Mouse (Mus musculus) forebrain, embryonic 14.5 days (tissue): Measurements from ENCODE around the gene Sec16b. TPM values are rescaled to one million over a fixed set of nuclear protein-coding genes. Genes with fewer than 3 reads are reported as not detected.

Experiments used
- ATAC-seq: fragments of 200-750 bp; cut with Nextera tagmentation; 2 replicates; pipeline ENCODE4 v1.8.0; 2017; ENCODE audit warnings: mild to moderate bottlenecking, moderate library complexity
- DNase-seq: peaks from one replicate; pipeline ENCODE4 v3.0.0-alpha.2; 2015; ENCODE audit warnings: low spot score
- H3K27ac ChIP-seq: fragments of 300-500 bp; sonication (generic); 2 replicates; pipeline ENCODE4 v1.5.1; 2014; ENCODE audit warnings: low read depth, mild to moderate bottlenecking, control low read depth, low read length, moderate library complexity
- H3K27me3 ChIP-seq: fragments of 300-500 bp; sonication (generic); replicated peaks from 2 replicates; pipeline ENCODE4 v1.6.1; 2014; ENCODE audit warnings: low read length, control low read depth, mixed read lengths; ENCODE audit not compliant: control insufficient read depth, insufficient read depth
- H3K36me3 ChIP-seq: fragments of 300-500 bp; sonication (generic); 2 replicates; pipeline ENCODE4 v1.6.1; 2014; ENCODE audit warnings: low read length, control low read depth; ENCODE audit not compliant: control insufficient read depth, insufficient read depth
- H3K4me1 ChIP-seq: fragments of 300-500 bp; sonication (generic); 2 replicates; pipeline ENCODE4 v1.6.1; 2014; ENCODE audit warnings: antibody characterized with exemption, low read length, control low read depth; ENCODE audit not compliant: control insufficient read depth, insufficient read depth
- H3K4me2 ChIP-seq: fragments of 300-500 bp; sonication (generic); 2 replicates; pipeline ENCODE4 v1.6.1; 2014; ENCODE audit warnings: mild to moderate bottlenecking, control low read depth, low read length
- H3K4me3 ChIP-seq: fragments of 300-500 bp; sonication (generic); 2 replicates; pipeline ENCODE4 v1.5.1; 2014; ENCODE audit warnings: low read depth, low read length, control low read depth
- H3K9ac ChIP-seq: fragments of 300-500 bp; sonication (generic); 2 replicates; pipeline ENCODE4 v1.6.1; 2014; ENCODE audit warnings: mild to moderate bottlenecking, low read length, control low read depth, moderate library complexity
- H3K9me3 ChIP-seq: fragments of 300-500 bp; sonication (generic); replicated peaks from 2 replicates; pipeline ENCODE4 v1.6.1; 2016; ENCODE audit warnings: low read length, control low read depth, mixed read lengths; ENCODE audit not compliant: control insufficient read depth
- WGBS: fragments of 180-500 bp; shearing (Covaris S2); extraction: QIAGEN DNeasy Blood & Tissue Kit; methylation state at CpG from one replicate; pipeline ENCODE4 v1.1.7; 2014; 5-methylcytosine and 5-hydroxymethylcytosine counted together
- polyA plus RNA-seq: library from polyadenylated mRNA; unstranded; fragments of >200 nt; fragmentation: Nextera tagmentation; extraction: Ambion mirVana; gene quantifications from 2 replicates; pipeline ENCODE4 v1.2.1, GENCODE M21; 2014

Gene Sec16b
- 0.53 and 0.64 TPM in 2 replicates for polyA plus RNA-seq

GRCm38 (mm10) chr1:157506522-157506921, at the start of gene Sec16b:
TSS of gene Sec16b (plus strand) at chr1:157506728.
- 0 out of 2 replicates have a peak, but pooled peaks have one; percentile 13 for ATAC-seq
- Histone ChIP-seq H3K9ac (no peak within 1 kb of the TSS), H3K27ac (no peak within 1 kb of the TSS), H3K4me2 (no peak within 1 kb of the TSS), H3K36me3 (no peaks in the 10 kb centered on the region), H3K27me3 (no peaks in the 10 kb centered on the region), H3K4me3 (no peak within 1 kb of the TSS), H3K4me1 (peaks cover 2% of the 10 kb centered on the region; the same call in 1 of the 2 replicates), H3K9me3 (no peaks in the 10 kb centered on the region)
- peak; percentile 39 for DNase-seq
- WGBS, result 29% methylated on average over 5 of the region's 5 CpGs

GRCm38 (mm10) chr1:157457789-157458188, 48.7 kb upstream of the Sec16b start:
- Histone ChIP-seq H3K27ac (no peak overlapping the region), H3K27me3 (no peaks in the 10 kb centered on the region), H3K9ac (no peak overlapping the region), H3K4me1 (peaks cover 12% of the 10 kb centered on the region; the same call in 1 of the 2 replicates), H3K9me3 (no peaks in the 10 kb centered on the region), H3K4me2 (peak overlapping the region; percentile 48; the same call in 1 of the 2 replicates), H3K4me3 (no peak overlapping the region), H3K36me3 (no peaks in the 10 kb centered on the region)
- ATAC-seq (no peak), DNase-seq (no peak)
- 27% methylated on average over 3 of the region's 3 CpGs for WGBS

- WGBS, result 3% methylated on average over 27 of the region's 29 CpGs
- H3K36me3 ChIP-seq, result no peaks in the 10 kb centered on the region
- no peaks in the 10 kb centered on the region for H3K27me3 ChIP-seq
- H3K4me2 ChIP-seq, result peak within 1 kb of the TSS; percentile 48
- no peak within 1 kb of the TSS for H3K27ac ChIP-seq
- H3K4me3 ChIP-seq, result peak within 1 kb of the TSS; percentile 19
- H3K4me1 ChIP-seq, result peaks cover 6% of the 10 kb centered on the region; the same call in 1 of the 2 replicates
- ATAC-seq (peak; percentile 85), DNase-seq (peak; percentile 73)
- H3K9ac ChIP-seq, result peak within 1 kb of the TSS; percentile 35; the same call in 1 of the 2 replicates
- H3K9me3 ChIP-seq, result no peaks in the 10 kb centered on the region
These were observed 47.9 kb upstream of the Sec16b start, which contains the start of gene Cryzl2 for GRCm38 (mm10) chr1:157458421-157459208. TSS of gene Cryzl2 (plus strand) at chr1:157458577.

GRCm38 (mm10) chr1:157459904-157460303, 46.6 kb upstream of the Sec16b start:
- Histone ChIP-seq H3K9ac (no peak overlapping the region), H3K27me3 (no peaks in the 10 kb centered on the region), H3K9me3 (no peaks in the 10 kb centered on the region), H3K4me3 (no peak overlapping the region), H3K4me2 (no peak overlapping the region), H3K27ac (no peak overlapping the region), H3K4me1 (peaks cover 6% of the 10 kb centered on the region; the same call in 1 of the 2 replicates), H3K36me3 (no peaks in the 10 kb centered on the region)
- DNase-seq (no peak), ATAC-seq (no peak)
- WGBS, result 94% methylated on average over 5 of the region's 5 CpGs

- H3K4me2 ChIP-seq, result no peak overlapping the region
- no peak overlapping the region for H3K9ac ChIP-seq
- H3K36me3 ChIP-seq, result no peaks in the 10 kb centered on the region
- 96% methylated on average over 5 of the region's 5 CpGs for WGBS
- no peaks in the 10 kb centered on the region for H3K27me3 ChIP-seq
- ATAC-seq (no peak), DNase-seq (no peak)
- no peaks in the 10 kb centered on the region for H3K9me3 ChIP-seq
- H3K27ac ChIP-seq, result no peak overlapping the region
- H3K4me1 ChIP-seq, result peaks cover 6% of the 10 kb centered on the region; the same call in 1 of the 2 replicates
- H3K4me3 ChIP-seq, result no peak overlapping the region
These were observed 45.3 kb upstream of the Sec16b start for GRCm38 (mm10) chr1:157461276-157461675.

- no peaks in the 10 kb centered on the region for H3K36me3 ChIP-seq
- no peak overlapping the region for H3K4me3 ChIP-seq
- DNase-seq (no peak), ATAC-seq (no peak)
- 33% methylated on average over 3 of the region's 3 CpGs for WGBS
- no peak overlapping the region for H3K9ac ChIP-seq
- peaks cover 6% of the 10 kb centered on the region; the same call in 1 of the 2 replicates for H3K4me1 ChIP-seq
- H3K27me3 ChIP-seq, result no peaks in the 10 kb centered on the region
- H3K4me2 ChIP-seq, result no peak overlapping the region
- no peaks in the 10 kb centered on the region for H3K9me3 ChIP-seq
- H3K27ac ChIP-seq, result no peak overlapping the region
These were observed 44.2 kb upstream of the Sec16b start for GRCm38 (mm10) chr1:157462336-157462735.

GRCm38 (mm10) chr1:157465194-157465593, 41.3 kb upstream of the Sec16b start:
- Histone ChIP-seq H3K9ac (no peak overlapping the region), H3K27ac (no peak overlapping the region), H3K27me3 (no peaks in the 10 kb centered on the region), H3K36me3 (no peaks in the 10 kb centered on the region), H3K4me2 (no peak overlapping the region), H3K4me1 (no peaks in the 10 kb centered on the region), H3K4me3 (no peak overlapping the region), H3K9me3 (no peaks in the 10 kb centered on the region)
- peak; percentile 32 for DNase-seq
- WGBS, result 69% methylated on average over 3 of the region's 3 CpGs
- ATAC-seq, result no peak

GRCm38 (mm10) chr1:157467866-157468265, 38.7 kb upstream of the Sec16b start:
- no peaks in the 10 kb centered on the region for H3K27me3 ChIP-seq
- no peak for DNase-seq
- no peak overlapping the region for H3K4me3 ChIP-seq
- no peaks in the 10 kb centered on the region for H3K9me3 ChIP-seq
- H3K36me3 ChIP-seq, result no peaks in the 10 kb centered on the region
- no peak overlapping the region for H3K9ac ChIP-seq
- H3K4me1 ChIP-seq, result no peaks in the 10 kb centered on the region
- no peak overlapping the region for H3K27ac ChIP-seq
- WGBS, result 93% methylated on average over 8 of the region's 8 CpGs
- no peak overlapping the region for H3K4me2 ChIP-seq
- ATAC-seq, result no peak

- 91% methylated on average over 9 of the region's 9 CpGs for WGBS
These were observed 35.7 kb upstream of the Sec16b start for GRCm38 (mm10) chr1:157470761-157471386.

More at GRCm38 (mm10) chr1:157470761-157471386, 35.7 kb upstream of the Sec16b start:
- ATAC-seq (no peak), DNase-seq (no peak)
- H3K36me3 ChIP-seq, result no peaks in the 10 kb centered on the region
- no peak overlapping the region for H3K4me2 ChIP-seq
- no peaks in the 10 kb centered on the region for H3K27me3 ChIP-seq
- no peak overlapping the region for H3K27ac ChIP-seq
- H3K9me3 ChIP-seq, result no peaks in the 10 kb centered on the region
- H3K4me1 ChIP-seq, result no peaks in the 10 kb centered on the region
- no peak overlapping the region for H3K9ac ChIP-seq
- no peak overlapping the region for H3K4me3 ChIP-seq
